Mouse (Mus musculus): ENCODE data around the gene Dot1l.

DNA sequence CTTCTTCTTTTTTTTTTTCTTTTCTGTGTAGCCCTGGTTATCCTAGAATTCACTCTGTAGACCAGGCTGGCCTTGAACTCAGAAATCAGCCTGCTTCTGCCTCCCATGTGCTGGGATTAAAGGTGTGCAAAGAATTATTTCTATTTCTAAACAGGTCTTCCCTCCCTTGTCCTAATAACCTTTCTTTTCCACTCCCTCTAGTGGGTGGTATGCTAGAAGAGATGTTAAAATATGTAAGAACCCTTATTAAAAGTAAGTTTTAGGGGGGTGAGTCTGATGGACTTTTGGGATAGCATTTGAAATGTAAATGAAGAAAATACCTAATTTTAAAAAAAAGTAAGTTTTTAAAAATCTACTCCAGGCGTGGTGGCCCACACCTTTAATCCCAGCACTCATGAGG is 68.3 kb downstream of the Dot1l start:
- TF ChIP-seq CTCF (IDR thresholded peaks at IDR 0.05; ENCODE audit: extremely low read depth, insufficient read depth, low read length) (no peak), POLR2A (IDR thresholded peaks at IDR 0.05; ENCODE audit: extremely low read depth, insufficient read depth, low read length) (no peak)

Measured in cortical plate, adult 2 months (tissue).